Mouse (Mus musculus) CD8-positive naive resting alpha-beta T cell, adult 2 months (primary cell): Measurements from ENCODE around the gene Rfx5.
A peak's percentile ranks its signal among the peaks of the same experiment; 100 is the strongest.

Experiments used
- DNase-seq, 2 experiments: peaks; one replicate each; pipeline ENCODE4 v3.0.0; 2022; ENCODE audit warnings: low read depth in 2 of 2, low spot score in 2 of 2

Gene Rfx5

GRCm38 (mm10) chr3:94989159-94989761 is 35.4 kb downstream of the Rfx5 start:
- DNase-seq: no peak

DNA sequence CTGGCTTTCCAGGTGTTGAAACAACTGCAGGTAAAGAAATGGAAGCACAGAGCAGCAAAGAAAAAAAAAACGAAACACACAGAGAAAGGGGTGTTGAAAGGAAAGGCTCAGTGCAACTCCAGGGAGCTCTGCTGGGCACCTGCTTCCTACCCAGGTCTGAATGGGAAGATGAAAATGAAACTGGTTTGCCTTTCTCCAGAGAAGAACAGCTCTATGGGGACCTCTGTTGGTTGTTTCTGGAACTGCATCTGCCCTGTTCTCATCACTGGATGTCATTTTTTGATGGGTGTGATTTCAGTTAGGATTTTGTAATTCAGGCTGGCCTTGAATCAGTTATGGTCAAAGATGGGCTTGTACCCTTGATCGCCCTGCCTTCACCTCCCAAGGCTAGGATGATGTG is 43.1 kb downstream of the Rfx5 start:
- peak; percentile 82 to 92 for DNase-seq

GRCm38 (mm10) chr3:95002569-95002968 is 48.7 kb downstream of the Rfx5 start:
- no peak for DNase-seq

DNA sequence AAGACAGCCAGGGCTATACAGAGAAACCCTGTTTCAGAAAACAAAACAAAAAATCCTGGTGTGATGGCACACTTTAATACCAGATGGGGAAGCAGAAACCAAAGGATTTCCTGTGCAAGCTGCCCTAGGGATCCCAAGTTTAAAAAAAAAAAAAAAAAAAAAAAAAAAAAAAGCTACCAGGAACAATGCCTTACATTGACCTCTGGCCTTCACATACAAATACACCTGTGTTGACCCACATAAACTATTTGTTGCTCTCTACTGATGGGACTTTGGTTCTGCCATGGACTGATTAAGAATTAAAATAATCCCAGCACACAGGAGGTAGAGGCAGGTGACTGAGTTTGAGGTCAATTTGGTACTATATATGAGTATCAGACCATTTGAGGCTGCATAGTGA is 49.4 kb downstream of the Rfx5 start:
- no peak for DNase-seq

DNA sequence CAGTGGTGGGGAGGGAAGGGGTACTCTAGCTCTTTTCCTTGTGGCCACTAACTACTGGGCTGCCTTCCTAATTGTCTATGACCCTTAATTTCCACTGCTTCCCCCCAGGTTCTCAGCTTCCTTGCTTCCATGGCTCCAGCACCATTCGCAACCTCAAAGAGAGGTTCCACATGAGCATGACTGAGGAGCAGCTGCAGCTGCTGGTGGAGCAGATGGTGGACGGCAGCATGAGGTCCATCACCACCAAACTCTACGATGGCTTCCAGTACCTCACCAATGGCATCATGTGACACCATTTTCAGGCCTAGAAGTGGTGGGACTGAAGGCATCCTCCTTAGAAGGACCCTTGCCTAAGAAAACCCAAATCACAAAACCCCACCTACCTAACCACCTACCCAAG is 51.8 kb downstream of the Rfx5 start:
- DNase-seq: no peak

- DNase-seq: no peak
Measured at GRCm38 (mm10) chr3:95007706-95008105, 53.8 kb downstream of the Rfx5 start.

GRCm38 (mm10) chr3:95010396-95010795 is 56.5 kb downstream of the Rfx5 start:
- no peak for DNase-seq
